Mouse (Mus musculus) c-Kit-positive CD71-positive TER-119-negative erythroid progenitor cells, embryonic 14.5 days (primary cell): ENCODE data around the gene Pak4.

Experiments used
- DNase-seq: peaks from one replicate; pipeline ENCODE4 v3.0.0-alpha.2; 2013; ENCODE audit warnings: low read depth

Pak4 gene

DNA sequence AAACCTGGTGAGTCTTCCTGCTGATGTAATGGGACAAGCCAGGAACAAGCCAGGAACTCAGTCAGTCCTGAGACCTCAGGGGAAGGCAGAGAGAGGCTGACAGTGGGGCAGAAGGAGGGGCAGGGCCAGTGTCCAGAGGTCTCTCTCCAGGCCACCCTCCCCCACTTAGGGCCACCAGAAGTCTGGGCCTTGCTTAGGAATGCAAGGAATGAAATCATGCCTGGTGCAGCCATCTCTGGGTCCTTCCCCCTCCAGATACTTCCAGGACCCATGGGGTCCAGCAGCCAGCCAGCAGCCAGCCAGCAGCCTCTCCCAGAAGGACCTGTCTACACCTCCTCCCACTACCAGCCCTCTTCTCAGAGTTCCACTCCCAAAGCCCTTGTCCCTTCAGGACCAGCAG, 10.3 kb downstream of the Pak4 start:
- no peak for DNase-seq

DNA sequence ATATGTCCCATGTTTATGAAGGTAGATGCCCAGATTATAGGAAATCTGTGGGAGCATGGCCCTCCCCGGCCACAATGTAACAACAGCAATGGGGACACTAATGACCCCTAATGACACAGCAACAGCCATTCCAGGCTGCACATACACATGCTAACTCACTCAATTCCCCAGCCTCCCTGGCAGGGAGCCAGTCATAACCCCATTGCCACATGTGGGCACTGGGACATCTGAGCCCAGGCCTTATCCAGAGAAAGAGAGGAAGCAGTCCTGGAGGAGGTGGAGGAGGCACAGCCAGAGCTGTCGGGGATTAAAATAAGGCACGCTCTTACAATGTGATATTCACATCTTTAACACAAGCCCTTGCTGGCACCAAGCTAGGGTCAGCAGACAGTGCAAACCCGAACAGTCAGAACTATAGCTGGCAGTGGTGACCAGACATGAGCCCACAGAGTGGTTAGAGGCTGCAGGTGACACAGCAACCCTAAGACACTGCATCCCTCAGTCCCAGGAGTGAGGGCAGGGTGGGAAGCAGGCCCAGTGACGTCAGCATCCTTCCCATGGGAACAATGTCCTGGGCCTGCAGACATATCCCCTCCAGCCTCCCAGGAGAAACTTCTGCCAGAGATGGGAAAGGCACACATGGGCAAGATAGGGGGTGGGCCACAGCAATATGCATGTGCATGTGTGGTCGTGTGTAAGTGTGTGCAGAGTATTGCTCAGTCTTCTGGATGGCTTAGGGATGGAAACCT, 11.1 kb downstream of the Pak4 start:
- no peak for DNase-seq

DNA sequence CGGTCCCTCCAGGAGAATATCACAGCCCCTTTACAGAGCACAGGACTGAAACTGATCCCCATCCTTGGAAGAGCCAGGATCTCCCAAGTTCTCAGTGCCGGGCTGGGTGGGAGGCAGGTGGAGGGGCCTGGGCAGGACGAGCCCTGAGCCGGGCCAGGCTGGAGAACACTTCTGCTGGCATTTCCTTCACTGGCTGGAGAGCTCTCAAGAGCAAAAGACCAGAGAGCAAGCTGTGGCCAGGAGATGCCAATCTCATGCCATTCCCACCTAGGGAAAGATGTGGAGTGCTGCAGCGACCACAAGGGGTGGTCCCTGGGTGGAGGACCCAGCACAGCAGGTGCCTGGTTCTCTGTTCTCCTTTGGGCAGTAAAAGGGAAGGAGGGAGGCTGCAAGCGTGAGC, 13.0 kb downstream of the Pak4 start:
- DNase-seq = no peak

DNA sequence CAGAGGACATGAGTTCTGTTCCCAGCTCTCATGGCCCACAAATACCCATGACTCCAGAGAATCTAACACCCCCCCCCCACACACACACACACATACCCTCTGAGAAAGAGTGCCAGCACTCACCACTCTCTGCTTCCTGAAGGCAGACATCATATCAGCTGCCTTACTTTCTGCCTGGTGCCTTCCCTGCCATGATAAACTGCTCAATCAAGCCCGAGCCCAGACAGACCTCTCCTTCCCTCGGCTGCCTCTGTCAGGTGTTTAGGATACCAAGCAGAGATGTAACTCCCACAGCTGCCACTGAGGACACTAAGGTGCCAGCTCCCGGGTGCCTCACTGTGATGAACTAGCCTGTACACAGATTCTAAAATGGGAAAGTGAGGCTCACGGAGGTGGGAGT, 13.5 kb downstream of the Pak4 start:
- DNase-seq = no peak

DNA sequence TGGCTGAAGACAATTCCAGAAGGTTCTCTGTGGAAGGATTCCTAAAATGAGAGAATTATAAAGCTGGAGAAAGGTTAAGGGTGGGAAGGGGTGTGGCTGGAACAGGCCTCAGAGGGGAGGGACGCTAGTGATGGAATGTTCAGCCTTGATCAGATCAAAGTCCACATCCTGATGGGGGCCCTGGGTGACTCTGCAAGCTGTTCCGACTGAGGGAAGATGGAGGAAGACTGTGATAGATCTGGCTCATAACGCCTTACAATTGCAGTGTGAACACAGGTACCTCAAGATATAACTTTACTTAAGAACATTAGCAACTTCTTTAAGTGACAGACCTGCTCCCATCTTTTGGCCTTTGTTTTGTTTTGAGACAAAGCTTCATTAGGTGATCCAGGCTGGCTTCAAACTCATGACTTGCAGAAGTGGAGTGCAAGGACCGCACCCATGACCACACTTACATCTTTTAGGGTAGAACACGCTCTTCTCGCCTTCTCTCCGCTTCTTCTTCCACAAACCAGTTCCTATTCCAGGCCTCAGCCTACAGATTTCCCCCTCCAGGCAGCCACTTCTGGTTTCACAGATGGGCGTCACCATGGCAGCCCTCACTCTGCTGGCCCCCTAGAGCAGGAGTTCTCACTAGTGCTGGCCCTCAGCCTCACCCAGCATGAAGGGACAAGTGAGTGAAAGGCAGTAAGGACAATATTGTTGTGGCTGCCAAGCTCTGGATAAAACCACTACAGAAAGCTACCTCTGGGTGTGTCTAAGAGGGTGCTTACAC, 14.2 kb downstream of the Pak4 start:
- DNase-seq = no peak

DNA sequence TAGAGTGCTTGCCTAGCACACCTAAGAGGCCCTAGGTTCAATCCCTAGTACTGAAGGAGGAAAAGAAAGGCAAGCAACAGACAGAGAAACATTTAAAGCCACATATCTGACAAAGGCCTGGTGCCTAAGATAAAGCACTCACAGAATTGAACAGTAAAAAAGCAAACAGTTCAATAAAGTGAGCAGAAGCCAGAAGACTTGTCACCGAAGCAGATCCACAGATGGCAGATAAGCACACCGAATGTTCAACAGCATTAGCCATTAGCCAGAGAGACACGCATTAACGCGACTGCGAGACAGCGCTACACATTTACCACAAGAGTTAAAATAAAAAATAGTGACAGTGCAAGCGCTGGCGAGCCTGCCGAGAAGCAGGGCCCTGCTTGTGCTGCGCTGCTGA, 15.1 kb downstream of the Pak4 start:
- DNase-seq = no peak

DNA sequence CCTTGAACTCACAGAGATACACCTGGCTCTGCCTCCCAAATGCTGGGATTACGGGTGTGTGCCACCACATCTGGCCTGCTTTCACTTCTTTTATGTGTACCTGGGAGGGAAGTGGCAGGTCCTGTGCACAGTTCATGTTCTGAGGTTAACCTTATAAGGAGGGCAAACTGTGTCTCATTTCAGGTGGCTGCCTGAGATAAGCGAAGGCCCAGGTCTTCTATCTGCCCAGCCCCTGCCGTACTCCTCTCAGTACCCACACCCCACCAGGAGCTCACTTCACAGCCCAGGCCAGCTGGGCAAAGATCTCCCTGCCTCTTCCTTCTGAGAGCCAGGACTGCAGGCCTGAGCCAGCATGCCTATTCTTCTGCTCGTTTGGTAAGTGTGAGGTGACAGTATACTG, 16.3 kb downstream of the Pak4 start:
- DNase-seq = peak; percentile 72

DNA sequence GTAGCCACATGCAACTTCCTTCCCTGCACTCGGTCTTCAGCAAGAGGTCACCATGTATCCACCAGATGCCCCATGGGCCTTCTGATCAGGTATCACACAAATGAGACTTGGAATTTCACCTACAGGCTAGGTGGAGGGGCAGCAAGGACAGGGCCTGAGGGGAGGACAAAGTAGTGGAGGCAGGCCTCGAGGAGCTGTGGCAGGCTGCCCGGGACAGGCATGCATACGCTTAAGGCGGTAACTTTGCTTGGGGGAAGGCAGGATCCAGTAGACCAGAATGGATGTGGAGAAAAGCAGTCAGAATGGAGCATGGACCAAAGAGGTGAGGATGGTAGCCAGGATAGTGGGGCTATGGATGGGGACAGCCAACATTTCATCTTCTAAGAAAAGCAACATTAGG, 18.2 kb downstream of the Pak4 start:
- DNase-seq = no peak

DNA sequence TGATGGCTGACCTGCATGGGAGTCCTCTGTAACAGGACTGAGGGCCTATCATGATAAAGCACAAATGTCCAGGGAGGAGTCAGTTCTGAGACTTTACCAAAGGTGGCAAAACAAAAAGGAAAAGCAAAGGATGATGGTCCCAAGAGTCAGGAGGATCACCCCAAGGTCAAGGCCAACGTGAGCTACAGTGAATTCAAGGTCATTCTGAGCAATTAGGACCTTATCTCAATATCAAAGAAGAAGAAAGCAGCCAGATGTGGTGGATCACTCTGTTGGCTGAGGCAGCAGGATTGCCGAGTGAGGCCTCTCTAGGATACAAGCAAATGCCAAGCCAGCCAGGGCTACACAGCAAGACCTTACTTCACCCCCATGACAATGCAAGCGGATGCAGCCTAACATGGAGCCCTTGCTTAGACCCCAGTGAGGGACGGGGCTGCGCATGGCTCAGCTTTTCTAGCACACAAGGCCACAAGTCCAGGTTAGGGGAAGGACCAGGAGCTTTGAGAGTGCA, 19.4 kb downstream of the Pak4 start:
- DNase-seq = no peak

DNA sequence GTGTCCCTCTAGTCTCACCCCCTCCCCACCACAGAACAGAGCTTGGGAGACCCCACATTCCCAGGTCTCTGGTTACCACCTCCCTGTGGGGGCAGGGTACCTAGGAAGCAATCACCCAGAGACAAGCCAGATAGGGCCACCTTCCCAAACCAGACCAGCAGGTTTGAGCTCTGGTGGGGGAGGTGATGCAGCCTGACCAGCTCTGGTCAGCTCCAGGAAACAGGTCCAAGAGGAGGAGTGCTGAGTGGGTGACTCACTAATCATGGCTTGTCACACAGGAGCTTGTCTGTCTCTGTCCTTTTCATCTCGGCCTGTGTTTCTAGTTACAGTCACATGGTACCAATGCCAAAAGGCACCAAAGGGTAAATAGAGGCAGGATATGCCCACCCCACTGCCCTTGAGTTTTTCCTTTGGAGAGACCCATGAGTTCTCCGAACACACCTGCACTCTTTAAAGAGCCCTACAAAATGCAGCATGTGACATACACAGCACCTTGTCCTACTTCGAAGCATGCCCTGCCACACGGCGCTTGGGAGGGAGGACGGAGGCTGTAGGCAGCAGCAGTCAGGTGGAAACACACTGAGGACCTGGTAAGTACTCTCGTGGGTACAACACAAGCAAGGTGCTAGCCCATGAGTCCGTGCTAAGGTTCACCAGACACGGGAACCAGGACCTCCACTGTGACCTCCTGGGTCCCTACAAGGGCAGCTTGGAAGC, 20.0 kb downstream of the Pak4 start:
- DNase-seq = no peak

DNA sequence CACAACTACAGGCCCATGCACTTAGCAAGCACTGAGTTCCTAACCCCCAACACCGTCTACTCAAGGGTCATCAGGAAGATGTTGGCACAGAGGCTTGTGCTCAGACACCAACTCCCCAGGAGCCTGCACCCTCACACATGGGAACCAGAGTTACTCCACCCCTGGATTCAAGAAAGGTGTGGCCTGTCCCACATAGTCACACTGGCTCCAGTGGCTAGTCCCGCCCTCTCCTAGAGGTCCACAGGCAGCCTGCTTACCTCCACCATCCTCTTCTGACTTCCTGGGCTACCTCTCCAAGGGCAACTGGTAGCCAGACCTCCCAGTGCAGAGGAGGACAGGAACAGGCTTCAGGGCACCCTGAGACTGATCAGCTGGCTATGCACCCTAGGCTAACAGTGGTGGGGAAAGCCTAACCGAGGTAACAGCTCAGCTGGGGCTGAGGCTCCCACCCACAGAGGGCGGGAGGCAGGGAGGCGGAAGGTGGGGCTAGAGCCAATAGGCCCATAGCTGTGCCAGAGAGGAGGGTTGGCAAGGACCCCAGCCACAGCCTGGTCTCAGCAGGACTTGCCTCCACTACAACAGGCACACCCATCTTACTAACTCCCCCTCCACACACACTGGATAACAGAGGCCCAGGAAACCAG, 21.6 kb downstream of the Pak4 start:
- DNase-seq = no peak

DNA sequence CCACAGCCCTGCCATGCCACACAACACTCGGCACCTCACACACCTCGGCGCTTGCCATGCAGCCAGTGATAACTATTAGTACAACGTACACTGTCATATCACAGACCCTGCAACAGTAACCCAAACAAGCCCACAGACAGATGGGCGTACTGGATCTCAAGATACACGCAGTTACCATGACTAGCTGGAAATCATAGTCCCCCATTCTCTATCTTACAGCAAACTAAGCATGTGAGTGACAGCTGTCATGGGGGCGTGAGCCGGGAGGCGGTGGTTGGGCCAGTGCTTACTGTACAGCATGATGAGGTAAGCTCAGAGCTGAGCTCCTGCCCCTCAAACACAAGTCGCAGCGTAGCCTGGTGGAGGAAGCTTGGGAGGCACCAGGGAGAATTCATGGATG, 22.4 kb downstream of the Pak4 start:
- DNase-seq = no peak

DNA sequence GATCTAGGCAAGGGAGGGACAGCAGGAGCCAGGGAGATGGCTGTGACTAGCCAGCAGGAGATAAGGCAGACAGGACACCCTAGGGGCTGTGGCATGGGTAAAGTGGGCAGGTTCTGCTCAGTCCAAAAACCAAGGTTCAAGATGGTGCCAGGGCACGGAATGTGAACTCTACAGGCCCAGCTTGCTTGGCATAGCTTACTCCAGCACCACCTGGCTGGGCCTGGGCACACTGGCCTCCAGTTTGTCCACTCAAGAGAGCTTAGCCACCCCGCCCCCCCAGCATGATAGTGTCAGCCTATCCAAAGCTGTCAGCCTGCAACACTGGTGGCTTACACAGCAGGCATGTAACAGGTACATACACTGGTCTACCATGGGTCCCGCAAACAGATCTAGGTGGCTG, 24.7 kb downstream of the Pak4 start:
- DNase-seq = no peak

DNA sequence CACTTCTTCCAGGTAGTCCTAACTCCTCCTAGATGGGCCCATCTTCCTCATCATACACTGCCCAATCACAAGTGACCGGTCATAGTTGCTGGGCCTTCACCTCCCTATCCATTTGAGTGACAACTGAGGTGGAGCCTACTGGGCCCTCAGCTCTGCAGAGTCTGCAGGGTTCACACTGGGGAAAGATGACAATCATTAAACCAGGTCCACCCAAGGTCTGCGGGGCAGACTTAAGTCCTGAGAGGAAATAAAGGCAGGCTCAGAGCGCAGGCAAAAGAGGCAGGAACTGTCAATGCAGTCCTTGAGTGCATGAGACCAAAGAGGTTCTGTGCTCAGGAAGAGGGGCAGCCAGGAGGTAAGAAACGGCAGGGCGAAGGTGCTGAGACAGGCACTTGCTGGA, 25.3 kb downstream of the Pak4 start:
- DNase-seq = no peak

DNA sequence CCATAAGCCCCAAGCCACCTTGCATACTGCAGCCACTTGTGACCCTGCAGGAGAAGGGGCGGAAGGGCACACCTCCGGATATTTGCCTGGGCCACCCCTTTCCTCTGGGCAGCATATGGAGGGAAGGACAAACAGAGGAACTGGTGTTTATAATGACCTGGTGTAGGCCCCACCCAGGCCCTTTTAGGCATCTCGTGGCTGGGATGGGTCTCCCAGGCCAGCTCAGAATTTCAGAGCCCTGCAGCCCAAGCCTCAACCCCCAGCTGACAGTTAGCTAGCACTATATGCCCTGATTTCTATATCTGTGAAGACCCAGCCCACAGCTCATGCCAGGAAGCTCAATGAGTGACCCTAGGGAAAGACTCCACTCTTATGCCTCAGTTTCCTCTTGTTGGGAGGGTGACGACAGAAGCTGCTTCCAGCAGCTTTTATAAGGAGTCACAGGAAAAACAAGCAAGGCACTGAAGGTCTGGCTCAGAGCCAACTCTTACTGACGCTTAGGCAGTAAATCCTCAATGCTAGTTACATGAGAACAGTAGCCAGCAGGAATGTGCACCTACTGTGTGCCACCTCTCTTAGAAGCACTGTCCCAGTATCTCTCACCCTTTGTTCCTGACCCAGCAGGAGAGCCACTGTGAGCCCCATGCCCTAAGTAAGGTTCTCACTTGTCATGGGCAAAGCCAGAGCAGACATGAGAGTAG, 26.9 kb downstream of the Pak4 start:
- no peak for DNase-seq

DNA sequence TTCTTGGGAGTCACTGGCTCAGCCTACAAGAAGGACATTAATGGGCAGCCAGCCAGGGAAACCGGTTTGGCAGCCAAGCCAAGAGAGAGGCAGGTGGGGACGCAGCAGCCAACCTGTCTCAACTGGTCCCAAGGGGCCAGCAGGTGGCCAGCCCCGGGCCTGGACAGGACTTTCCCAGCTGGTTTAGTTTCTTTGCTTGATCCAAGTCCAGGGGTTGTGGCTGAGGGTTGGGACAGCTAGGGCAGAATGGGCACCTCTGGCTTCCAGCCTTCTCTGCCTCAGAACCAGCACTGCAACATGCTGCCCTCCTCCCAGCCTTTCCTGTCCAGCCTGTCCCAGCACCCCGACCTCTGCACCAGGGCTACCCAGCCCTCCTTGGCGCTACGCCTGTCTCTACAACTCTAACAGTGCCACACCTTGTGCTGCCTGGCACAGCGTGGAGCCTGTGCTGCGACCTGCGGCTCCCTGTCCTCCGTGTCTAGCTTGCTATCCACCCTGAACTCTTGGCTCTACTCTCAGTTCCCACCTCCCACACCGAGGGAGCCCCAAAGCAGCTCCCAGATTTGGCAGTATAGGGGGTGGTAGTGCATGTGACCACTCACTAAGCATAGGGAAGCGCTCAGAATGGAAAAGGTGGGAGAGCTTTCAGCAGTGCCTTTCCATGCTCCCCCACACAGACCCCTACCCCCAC, 27.5 kb downstream of the Pak4 start:
- DNase-seq = no peak

DNA sequence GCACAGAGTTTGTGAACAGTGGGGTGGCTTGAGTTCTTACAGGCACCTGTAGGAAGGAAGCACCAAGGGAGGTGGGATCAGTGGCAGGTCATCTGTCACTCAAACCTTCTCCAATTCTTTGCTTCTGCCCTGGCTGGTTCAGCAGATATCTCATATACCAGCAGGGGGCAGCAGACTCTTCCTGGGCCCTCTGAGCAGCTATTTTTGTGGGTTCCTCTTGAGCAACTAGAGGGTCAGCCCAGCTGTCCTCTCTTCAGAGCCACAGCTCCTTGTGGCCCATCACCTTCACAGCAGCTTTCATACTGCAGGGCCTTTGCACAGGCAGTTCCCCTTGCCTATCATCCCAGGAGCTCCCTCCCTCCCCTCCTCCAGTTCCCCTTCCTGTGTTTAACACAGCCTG, 29.7 kb downstream of the Pak4 start:
- DNase-seq = no peak

DNA sequence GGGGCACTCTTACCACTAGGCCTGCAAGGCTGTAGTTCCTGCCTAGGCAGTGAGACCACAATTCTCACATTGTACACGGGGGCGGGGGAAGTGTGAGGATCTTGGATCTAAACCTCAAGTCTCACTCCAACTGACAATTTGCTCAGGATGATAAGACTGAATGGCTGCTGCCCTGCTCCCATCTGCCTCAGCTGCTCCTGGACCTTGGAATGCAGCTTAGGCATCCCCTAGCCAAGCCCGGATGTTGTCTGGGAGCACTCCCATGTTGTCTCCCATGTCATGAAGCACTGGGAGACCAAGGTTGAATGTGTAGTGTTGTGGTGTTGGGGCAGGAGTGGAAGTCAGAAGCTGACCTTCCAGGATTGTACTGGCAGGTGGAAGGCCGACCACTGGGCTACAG, 30.4 kb downstream of the Pak4 start:
- no peak for DNase-seq

DNA sequence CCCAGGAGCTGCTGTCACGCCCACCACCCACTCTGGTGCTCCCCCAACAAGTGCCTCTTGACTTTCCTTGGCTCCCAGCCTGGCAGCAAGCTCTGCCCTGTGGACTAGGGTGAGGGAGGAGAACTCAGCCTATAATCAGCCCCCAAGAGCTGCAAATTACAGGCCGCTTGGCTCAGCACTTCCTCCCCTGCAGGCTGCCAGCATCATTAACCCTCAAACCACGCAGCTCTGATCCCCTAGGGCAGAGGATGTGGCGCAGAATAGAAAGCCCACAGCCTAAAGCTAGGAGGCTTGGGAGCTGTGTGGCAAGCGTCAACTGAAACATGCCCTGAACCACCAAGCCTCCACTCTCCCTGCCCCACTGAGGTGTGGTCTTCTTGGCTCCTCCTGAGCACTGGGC, 32.6 kb downstream of the Pak4 start:
- DNase-seq = no peak

DNA sequence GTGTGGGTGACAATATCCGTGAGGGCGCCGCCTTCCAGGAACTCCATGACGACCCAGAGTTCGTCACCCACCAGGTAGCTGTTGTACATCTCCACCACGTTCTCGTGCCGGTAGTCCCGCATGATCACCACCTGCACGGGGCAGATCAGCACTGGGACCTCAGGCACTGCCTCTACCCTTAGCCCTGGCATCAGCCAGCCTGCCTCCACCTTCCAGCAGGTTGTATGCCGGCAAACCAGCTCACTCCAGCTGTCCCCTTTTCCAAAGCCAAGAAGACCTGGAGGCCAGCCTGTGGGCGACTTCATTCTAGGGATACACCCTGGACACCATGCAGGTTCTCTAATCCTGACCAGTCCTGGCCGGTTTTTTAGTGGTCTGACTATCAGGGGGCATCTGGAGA, 35.0 kb downstream of the Pak4 start:
- no peak for DNase-seq

DNA sequence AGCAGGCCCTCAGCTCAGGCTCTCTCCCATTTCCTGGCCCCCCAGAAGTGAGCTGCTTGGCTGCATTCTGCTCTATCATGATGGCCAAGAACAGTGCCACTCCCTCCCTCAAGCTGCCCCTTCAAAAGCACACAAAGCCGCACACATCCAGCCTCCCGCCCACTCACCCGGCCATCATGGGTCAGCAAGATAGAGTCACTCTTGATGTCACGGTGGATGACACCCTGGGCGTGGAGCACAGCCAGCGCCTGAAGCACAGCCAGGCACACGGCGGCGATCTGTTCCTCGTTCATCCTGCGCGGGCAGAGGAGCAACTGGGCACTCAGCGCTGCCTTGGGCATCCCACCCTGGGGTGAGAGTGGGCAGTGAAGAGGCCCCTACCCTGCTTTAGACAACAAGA, 35.6 kb downstream of the Pak4 start:
- no peak for DNase-seq
